Mouse (Mus musculus) thymus, postnatal 0 days (tissue): Measurements from ENCODE around the gene Tmem128. TPM values are rescaled to one million over a fixed set of nuclear protein-coding genes. Genes with fewer than 3 reads are reported as not detected.

Experiments used
- DNase-seq: peaks from one replicate; pipeline ENCODE4 v3.0.0-alpha.2; 2015; ENCODE audit warnings: low spot score
- polyA plus RNA-seq: library from polyadenylated mRNA; unstranded; fragments of >200 nt; fragmentation: Nextera tagmentation; extraction: Ambion mirVana; gene quantifications from 2 replicates; pipeline ENCODE4 v1.2.1, GENCODE M21; 2015

Tmem128 gene
- 103 and 126 TPM in 2 replicates for polyA plus RNA-seq

GRCm38 (mm10) chr5:38260107-38260682 is at the start of gene Tmem128:
Gene Tmem128 (plus strand): TSS chr5:38260185.
- peak; percentile 62 for DNase-seq

GRCm38 (mm10) chr5:38211691-38212090 is 48.3 kb upstream of the Tmem128 start:
- no peak for DNase-seq

DNA sequence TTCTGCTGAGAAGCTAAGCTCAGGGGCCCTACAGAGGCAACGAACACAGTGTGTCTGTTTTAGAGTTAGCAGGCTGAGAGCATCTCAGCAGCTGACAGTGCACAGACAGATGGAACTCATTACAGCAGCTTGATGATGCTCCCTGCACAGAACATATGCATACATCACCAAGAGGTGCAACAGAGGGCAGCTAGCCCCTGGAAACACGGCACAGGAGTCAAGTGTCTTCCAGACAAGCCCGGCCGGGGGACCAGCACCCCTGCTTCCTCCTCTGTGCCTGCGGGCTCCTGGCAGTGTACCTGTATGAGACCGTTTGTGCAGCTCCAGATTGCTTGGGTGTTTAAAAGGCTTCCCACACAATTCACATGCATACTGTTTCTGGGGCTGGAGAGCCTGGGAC is 47.0 kb upstream of the Tmem128 start:
- no peak for DNase-seq

GRCm38 (mm10) chr5:38219771-38220307 is 40.1 kb upstream of the Tmem128 start:
- no peak for DNase-seq

DNA sequence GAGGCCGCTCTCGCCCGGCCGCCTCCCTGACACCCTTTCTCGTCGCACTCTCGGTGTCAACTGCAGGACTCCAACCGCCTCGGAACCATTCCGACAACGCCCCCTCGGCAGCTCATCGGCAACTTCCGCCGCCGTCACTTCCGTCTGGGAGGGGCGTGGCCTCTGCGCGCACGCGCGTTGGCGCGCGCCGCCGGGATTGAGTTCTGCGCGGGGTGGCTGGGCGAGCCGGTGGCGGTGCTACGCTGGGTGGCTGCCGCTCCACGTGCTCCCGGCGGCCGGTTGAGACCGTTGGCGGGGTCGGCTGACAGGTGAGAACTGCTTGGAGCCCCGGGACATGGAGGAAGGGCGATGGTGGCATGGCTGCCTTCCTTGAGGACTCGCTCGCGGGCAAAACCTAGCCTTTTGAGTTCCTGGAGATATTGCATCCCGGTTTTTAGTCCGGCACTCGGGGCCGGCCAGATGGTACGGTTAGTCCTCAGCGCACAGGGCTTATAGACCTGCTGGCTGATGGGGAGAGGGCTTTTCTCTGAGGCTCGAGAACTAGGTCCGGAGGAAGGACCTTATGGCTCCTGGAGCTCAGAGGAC is 39.6 kb upstream of the Tmem128 start, which contains the start of the genes Zbtb49 and Lyar:
TSS of gene Zbtb49 (minus strand) at position 130 of the 585 bp plus-strand sequence.
TSS of gene Lyar (plus strand) at position 143 of the 585 bp plus-strand sequence.
- DNase-seq, result peak; percentile 94

- DNase-seq, result peak; percentile 45
Observed at GRCm38 (mm10) chr5:38235422-38235821, 24.6 kb upstream of the Tmem128 start.

DNA sequence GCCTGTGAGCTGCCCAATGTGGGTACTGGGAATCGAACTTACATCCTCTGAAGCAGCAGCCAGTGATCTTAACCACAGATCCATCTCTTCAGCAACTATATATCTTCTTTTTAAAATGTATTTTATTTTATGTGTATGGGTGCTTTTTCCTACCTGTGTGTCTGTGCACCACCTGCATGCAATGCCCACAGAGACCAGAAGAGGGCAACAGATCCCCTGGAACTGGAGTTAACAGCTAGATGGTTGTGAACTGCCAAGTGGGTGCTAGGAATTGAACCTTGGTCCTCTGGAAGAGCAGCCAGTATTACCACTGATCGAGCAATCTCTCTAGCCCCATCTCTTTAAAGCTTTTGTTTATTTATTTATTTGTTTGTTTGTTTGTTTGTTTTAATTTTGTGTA is 23.4 kb upstream of the Tmem128 start:
- no peak for DNase-seq

GRCm38 (mm10) chr5:38240727-38241472 is 19.1 kb upstream of the Tmem128 start:
- DNase-seq, result no peak

GRCm38 (mm10) chr5:38241473-38241834 is 18.5 kb upstream of the Tmem128 start:
- no peak for DNase-seq

- no peak for DNase-seq
Observed at GRCm38 (mm10) chr5:38241966-38242365, 18.0 kb upstream of the Tmem128 start.

DNA sequence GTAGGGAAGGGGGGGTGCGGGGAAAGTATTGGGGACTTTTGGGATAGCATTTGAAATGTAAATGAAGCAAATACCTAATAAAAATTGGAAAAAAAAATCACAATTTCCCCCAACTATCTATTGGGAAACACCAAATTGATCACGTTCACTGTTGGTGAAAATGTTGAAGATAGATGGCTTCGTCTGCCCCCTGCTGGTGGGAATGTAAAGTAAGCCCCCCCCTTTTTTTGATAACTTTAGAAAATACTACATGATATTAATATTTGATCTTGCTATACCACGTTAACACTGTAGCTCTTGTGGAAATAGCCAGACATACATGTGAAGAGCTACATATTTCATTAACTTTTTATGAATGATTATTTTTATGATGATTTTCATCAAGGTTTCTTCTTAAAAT is 4.8 kb upstream of the Tmem128 start:
- DNase-seq, result no peak

- DNase-seq, result no peak
Observed at GRCm38 (mm10) chr5:38255644-38256043, 4.3 kb upstream of the Tmem128 start.

- DNase-seq, result no peak
Observed at GRCm38 (mm10) chr5:38256551-38256950, 3.4 kb upstream of the Tmem128 start.

- DNase-seq, result no peak
Observed at GRCm38 (mm10) chr5:38258034-38258772, 1.8 kb upstream of the Tmem128 start.

- no peak for DNase-seq
Observed at GRCm38 (mm10) chr5:38258773-38259146, 1.2 kb upstream of the Tmem128 start.

DNA sequence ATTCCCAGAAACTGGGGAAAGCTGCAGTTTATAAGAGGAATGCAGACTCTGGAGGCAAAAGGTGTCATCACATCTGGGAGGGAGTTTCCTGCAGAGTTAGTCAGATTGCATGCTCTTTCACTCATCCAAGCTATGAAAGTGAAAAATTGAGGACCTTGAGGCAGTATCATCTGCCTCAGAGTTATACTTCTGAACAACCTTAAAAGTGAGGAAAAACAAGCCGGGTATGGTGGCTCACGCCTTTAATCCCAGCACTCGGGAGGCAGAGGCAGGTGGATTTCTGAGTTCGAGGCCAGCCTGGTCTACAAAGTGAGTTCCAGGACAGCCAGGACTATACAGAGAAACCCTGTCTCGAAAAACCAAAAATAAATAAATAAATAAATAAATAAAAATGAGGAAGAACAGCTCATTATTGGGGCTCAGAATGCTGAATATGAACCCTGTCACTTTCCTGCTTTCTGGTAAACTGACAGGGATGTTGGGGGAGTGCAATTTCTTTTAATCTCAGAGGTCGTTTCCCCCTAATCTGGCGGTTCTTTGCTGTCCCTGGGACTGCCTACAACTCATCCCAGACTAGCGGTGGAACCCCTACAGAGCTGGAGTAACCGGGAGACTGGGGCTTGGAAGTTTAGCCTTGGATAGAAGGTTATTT is 404 bp upstream of the Tmem128 start:
- DNase-seq, result peak; percentile 6

DNA sequence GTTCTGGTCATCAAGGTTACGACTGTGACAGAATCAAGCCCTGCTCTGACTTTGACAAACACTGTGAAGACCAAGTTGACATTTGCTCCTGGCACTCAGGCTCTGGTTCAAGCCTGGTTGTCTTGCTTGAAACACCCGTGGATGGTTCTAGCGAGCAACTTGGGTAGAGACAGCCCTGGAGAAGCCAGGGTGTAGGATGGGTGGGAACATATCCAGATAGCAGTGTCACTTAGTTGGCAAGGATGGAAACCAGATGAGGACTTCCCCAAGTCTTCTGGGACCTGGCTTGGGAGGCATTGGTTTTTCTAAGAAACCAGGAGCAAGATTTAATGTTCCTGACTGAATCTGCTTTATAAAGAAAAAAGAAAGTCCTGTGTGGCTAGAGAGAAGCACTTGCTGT is 11.0 kb downstream of the Tmem128 start:
- no peak for DNase-seq

DNA sequence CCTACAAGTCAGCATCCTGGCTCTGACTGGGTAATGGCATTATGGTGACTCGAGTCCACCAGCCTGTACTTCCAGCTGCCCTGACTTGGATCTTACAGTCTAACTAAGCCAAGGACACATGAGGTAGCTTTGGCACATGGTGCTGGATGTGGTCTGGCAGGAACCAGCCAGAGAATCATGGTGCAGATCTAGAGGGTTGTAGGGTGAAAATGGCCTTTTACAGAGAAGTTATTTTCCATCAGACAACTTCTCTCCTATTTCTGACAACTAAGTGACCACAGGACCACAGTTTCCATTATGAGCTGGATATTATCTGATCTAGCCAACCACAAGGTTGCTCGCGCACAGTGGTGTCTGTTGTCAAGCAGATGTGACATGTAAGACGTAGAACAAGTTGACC is 13.8 kb downstream of the Tmem128 start:
- DNase-seq, result no peak

DNA sequence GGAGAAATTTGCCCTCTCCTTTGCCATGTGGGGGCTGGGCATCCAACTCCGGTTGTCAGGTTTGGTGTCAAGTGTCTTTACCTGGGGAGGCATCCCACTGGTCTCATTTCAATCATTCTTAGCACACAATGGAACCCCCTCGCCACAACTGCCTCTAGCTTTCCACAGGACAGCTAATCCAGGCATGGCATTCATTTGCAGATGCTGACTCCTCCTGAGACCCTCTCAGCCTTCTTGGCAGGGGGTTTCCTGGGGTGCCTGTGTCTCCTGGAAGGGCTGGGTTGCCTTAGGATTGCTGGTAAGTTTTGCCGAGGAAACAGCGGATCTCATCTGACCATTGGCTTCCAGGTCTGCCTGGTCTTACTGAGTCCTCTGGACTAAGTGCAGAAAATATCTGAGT is 15.8 kb downstream of the Tmem128 start, which contains the start of gene Otop1:
TSS of gene Otop1 (plus strand) at position 202 of the 400 bp plus-strand sequence.
- no peak for DNase-seq

DNA sequence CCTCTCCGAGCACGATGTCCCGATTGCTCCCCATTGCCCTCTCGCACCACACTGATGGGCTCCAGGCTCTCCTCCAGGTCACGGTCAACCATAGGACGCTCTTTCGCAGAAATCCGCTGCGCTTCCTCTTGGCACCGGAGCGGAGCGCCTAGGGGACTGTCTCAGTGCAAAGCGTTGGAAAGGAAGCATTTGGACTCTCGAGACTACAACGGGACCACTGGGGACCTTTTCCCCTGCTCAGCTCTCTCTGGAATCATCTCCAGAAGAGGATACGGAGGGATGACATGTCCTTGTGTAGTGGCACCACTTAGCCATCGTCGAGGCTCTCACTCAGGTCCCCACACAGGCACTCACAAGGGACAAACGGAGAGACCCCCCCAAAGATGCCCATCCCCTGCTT is 16.5 kb downstream of the Tmem128 start:
- no peak for DNase-seq
